Mouse (Mus musculus): ENCODE results near the gene Col25a1.

- no peak for TF ChIP-seq CTCF (IDR thresholded peaks at IDR 0.05; ENCODE audit: borderline replicate concordance, extremely low read depth, insufficient read depth, insufficient read length)
- TF ChIP-seq POLR2A (IDR thresholded peaks at IDR 0.05; ENCODE audit: borderline replicate concordance, extremely low read depth, insufficient read depth, insufficient read length, poor library complexity, severe bottlenecking): no peak
Observed at GRCm38 (mm10) chr3:130396636-130397035, 265.3 kb downstream of the Col25a1 start.
